Mouse (Mus musculus) lung, postnatal 0 days (tissue): ENCODE results near the gene Magi1.

ENCODE experiments used
- CTCF ChIP-seq: IDR thresholded peaks from 2 replicates; pipeline ENCODE4 v1.5.1; 2016; ENCODE audit warnings: antibody characterized with exemption, mild to moderate bottlenecking
- EP300 ChIP-seq: IDR thresholded peaks from 2 replicates; pipeline ENCODE4 v1.6.1; 2016; ENCODE audit warnings: antibody characterized with exemption, mild to moderate bottlenecking, control low read depth

DNA sequence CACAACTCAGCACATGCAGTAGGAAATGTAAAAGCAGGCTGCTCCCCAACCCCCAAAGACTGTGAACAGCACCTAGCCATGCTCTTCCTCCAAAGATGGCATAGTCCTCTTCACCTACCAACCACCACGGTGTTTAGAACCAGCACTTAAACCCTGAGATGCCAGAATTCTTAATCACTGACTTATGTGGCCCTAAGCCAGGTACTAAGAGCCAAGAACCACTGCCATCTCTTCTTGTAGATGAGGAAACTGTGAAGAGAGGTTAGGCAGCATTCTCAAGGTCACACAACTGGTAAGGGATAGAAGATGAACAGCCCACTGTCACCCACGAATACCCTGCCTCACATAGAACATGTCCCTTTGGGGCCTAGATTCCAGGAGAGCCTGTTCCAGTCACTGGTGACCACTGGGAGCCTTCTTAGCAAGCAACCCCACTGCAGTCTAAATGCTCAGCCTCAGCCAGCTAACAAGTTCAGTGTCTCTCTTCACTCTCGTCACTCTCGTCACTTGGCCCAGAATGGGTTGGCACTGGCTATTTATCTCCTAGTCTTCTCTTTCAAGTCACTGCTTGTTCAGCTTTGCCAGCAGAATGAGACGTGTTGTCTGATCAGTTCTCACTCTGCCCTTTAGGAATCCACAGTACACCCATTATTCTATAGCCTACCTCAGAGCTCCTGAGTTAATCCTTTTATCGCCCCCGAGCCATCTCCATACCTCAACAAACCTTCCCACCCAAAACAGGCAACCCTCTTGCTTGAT is 19.4 kb downstream of the Magi1 start:
- no peak for TF ChIP-seq CTCF
- TF ChIP-seq EP300 = no peak
